Mouse (Mus musculus) embryonic facial prominence, embryonic 11.5 days (tissue): Measurements from ENCODE around the gene Taf1b. TPM values are rescaled to one million over a fixed set of nuclear protein-coding genes. Genes with fewer than 3 reads are reported as not detected.

Experiments
- ATAC-seq: fragments of 200-750 bp; cut with Nextera tagmentation; replicated peaks from 2 replicates; pipeline ENCODE4 v1.8.0; 2017; ENCODE audit warnings: low read depth; ENCODE audit not compliant: insufficient number of reproducible peaks, low FRiP score, low TSS enrichment
- DNase-seq: peaks from one replicate; pipeline ENCODE4 v3.0.0-alpha.2; 2015; ENCODE audit warnings: low spot score
- H3K27ac ChIP-seq: fragments of 300-500 bp; sonication (generic); replicated peaks from 2 replicates; pipeline ENCODE4 v1.5.1; 2014; ENCODE audit warnings: mild to moderate bottlenecking, low read depth, low read length, control low read depth
- H3K27me3 ChIP-seq: fragments of 300-500 bp; sonication (generic); 2 replicates; pipeline ENCODE4 v1.6.1; 2014; ENCODE audit warnings: mild to moderate bottlenecking, low read length, moderate library complexity, mixed read lengths; ENCODE audit not compliant: control insufficient read depth, insufficient read depth
- H3K36me3 ChIP-seq: fragments of 300-500 bp; sonication (generic); replicated peaks from 2 replicates; pipeline ENCODE4 v1.6.1; 2014; ENCODE audit warnings: low read depth, mild to moderate bottlenecking, low read length, moderate library complexity, mixed read lengths; ENCODE audit not compliant: control insufficient read depth, insufficient read depth
- H3K4me1 ChIP-seq: fragments of 300-500 bp; sonication (generic); 2 replicates; pipeline ENCODE4 v1.6.1; 2014; ENCODE audit warnings: low read length, mixed read lengths; ENCODE audit not compliant: control insufficient read depth, insufficient read depth
- H3K4me2 ChIP-seq: fragments of 300-500 bp; sonication (generic); 2 replicates; pipeline ENCODE4 v1.6.1; 2014; ENCODE audit warnings: low read depth, mild to moderate bottlenecking, control low read depth, low read length, moderate library complexity
- H3K4me3 ChIP-seq: fragments of 300-500 bp; sonication (generic); 2 replicates; pipeline ENCODE4 v1.5.1; 2014; ENCODE audit warnings: low read depth, low read length, control low read depth
- H3K9ac ChIP-seq: fragments of 300-500 bp; sonication (generic); replicated peaks from 2 replicates; pipeline ENCODE4 v1.6.1; 2014; ENCODE audit warnings: mild to moderate bottlenecking, control low read depth, low read length
- H3K9me3 ChIP-seq: fragments of 300-500 bp; sonication (generic); replicated peaks from 2 replicates; pipeline ENCODE4 v1.6.1; 2016; ENCODE audit warnings: mild to moderate bottlenecking, low read length, inconsistent platforms, mixed read lengths; ENCODE audit not compliant: control insufficient read depth
- WGBS: fragments of 180-500 bp; shearing (Covaris S2); extraction: QIAGEN DNeasy Blood & Tissue Kit; methylation state at CpG from one replicate; pipeline ENCODE4 v1.1.7; 2014; 5-methylcytosine and 5-hydroxymethylcytosine counted together
- polyA plus RNA-seq: library from polyadenylated mRNA; unstranded; fragments of >200 nt; fragmentation: Nextera tagmentation; extraction: Ambion mirVana; gene quantifications from 2 replicates; pipeline ENCODE4 v1.2.1, GENCODE M21; 2014

The Taf1b gene
- polyA plus RNA-seq, 1 experiment from 2014 or later = 36.0 TPM

- no peaks in the 10 kb centered on the region for H3K36me3 ChIP-seq
- H3K9ac ChIP-seq = no peak overlapping the region
- no peaks in the 10 kb centered on the region for H3K9me3 ChIP-seq
- no peak overlapping the region for H3K27ac ChIP-seq
- peak overlapping the region; percentile 14 for H3K4me2 ChIP-seq
- H3K4me1 ChIP-seq = no peaks in the 10 kb centered on the region
- no peaks in the 10 kb centered on the region for H3K27me3 ChIP-seq
- ATAC-seq (no peak; the same call in 1 of the 2 replicates), DNase-seq (peak; percentile 54)
- 16% methylated on average over 22 of the region's 22 CpGs for WGBS
- no peak overlapping the region for H3K4me3 ChIP-seq
Observed at GRCm38 (mm10) chr12:24592956-24593672, 95.0 kb downstream of the Taf1b start.

- H3K27me3 ChIP-seq = no peaks in the 10 kb centered on the region
- ATAC-seq = no peak
- 81% methylated on average over 6 of the region's 6 CpGs for WGBS
- no peaks in the 10 kb centered on the region for H3K36me3 ChIP-seq
- H3K9ac ChIP-seq = no peak overlapping the region
- DNase-seq = no peak
- H3K9me3 ChIP-seq = no peaks in the 10 kb centered on the region
- H3K4me2 ChIP-seq = no peak overlapping the region
- no peaks in the 10 kb centered on the region for H3K4me1 ChIP-seq
- no peak overlapping the region for H3K4me3 ChIP-seq
- H3K27ac ChIP-seq = no peak overlapping the region
Observed at GRCm38 (mm10) chr12:24597376-24597775, 99.2 kb downstream of the Taf1b start.

GRCm38 (mm10) chr12:24599366-24599895 lies 101.3 kb downstream of the Taf1b start:
- no peak overlapping the region for H3K27ac ChIP-seq
- H3K9ac ChIP-seq = no peak overlapping the region
- no peaks in the 10 kb centered on the region for H3K27me3 ChIP-seq
- no peaks in the 10 kb centered on the region for H3K36me3 ChIP-seq
- H3K9me3 ChIP-seq = no peaks in the 10 kb centered on the region
- DNase-seq (peak; percentile 33), ATAC-seq (no peak)
- H3K4me1 ChIP-seq = no peaks in the 10 kb centered on the region
- no peak overlapping the region for H3K4me2 ChIP-seq
- no peak overlapping the region for H3K4me3 ChIP-seq
- 59% methylated on average over 8 of the region's 8 CpGs for WGBS

- no peak overlapping the region for H3K9ac ChIP-seq
- no peaks in the 10 kb centered on the region for H3K9me3 ChIP-seq
- no peaks in the 10 kb centered on the region for H3K4me1 ChIP-seq
- H3K4me3 ChIP-seq = no peak overlapping the region
- ATAC-seq (no peak), DNase-seq (no peak)
- no peaks in the 10 kb centered on the region for H3K27me3 ChIP-seq
- no peaks in the 10 kb centered on the region for H3K36me3 ChIP-seq
- 81% methylated on average over 7 of the region's 7 CpGs for WGBS
- H3K27ac ChIP-seq = no peak overlapping the region
- H3K4me2 ChIP-seq = no peak overlapping the region
Observed at GRCm38 (mm10) chr12:24600074-24600473, 101.9 kb downstream of the Taf1b start.

- Histone ChIP-seq H3K27me3 (no peaks in the 10 kb centered on the region), H3K27ac (no peak overlapping the region), H3K36me3 (no peaks in the 10 kb centered on the region), H3K4me1 (no peaks in the 10 kb centered on the region), H3K4me3 (no peak overlapping the region), H3K9me3 (no peaks in the 10 kb centered on the region), H3K4me2 (no peak overlapping the region), H3K9ac (no peak overlapping the region)
- WGBS = 4% methylated on average over 9 of the region's 9 CpGs
- DNase-seq (peak; percentile 81), ATAC-seq (peak; percentile 67; the same call in 1 of the 2 replicates)
Observed at GRCm38 (mm10) chr12:24600806-24601205, 102.6 kb downstream of the Taf1b start.

GRCm38 (mm10) chr12:24603266-24603665 lies 105.1 kb downstream of the Taf1b start:
- 0 out of 2 replicates have a peak, but pooled peaks have one; percentile 42 for ATAC-seq

GRCm38 (mm10) chr12:24606166-24606565 lies 108.0 kb downstream of the Taf1b start:
- 64% methylated on average over 10 of the region's 10 CpGs for WGBS
- ATAC-seq (no peak), DNase-seq (no peak)
- Histone ChIP-seq H3K4me3 (no peak overlapping the region), H3K36me3 (no peaks in the 10 kb centered on the region), H3K4me1 (no peaks in the 10 kb centered on the region), H3K4me2 (no peak overlapping the region), H3K27me3 (no peaks in the 10 kb centered on the region), H3K9me3 (no peaks in the 10 kb centered on the region), H3K27ac (no peak overlapping the region), H3K9ac (no peak overlapping the region)

More at GRCm38 (mm10) chr12:24603266-24603665, 105.1 kb downstream of the Taf1b start:
- Histone ChIP-seq H3K4me3 (no peak overlapping the region), H3K4me2 (no peak overlapping the region), H3K27me3 (no peaks in the 10 kb centered on the region), H3K4me1 (no peaks in the 10 kb centered on the region), H3K9me3 (no peaks in the 10 kb centered on the region), H3K36me3 (no peaks in the 10 kb centered on the region), H3K27ac (no peak overlapping the region), H3K9ac (no peak overlapping the region)
- peak; percentile 84 for DNase-seq
- WGBS = 32% methylated on average over 2 of the region's 2 CpGs
